Mouse (Mus musculus): ENCODE measurements around the gene Rhox3g.
"Not testable (repeated sequence)": the region's sequence is repeated elsewhere in the genome, so short reads cannot be mapped to it uniquely, and the experiment has no call there.

Gene Rhox3g

DNA sequence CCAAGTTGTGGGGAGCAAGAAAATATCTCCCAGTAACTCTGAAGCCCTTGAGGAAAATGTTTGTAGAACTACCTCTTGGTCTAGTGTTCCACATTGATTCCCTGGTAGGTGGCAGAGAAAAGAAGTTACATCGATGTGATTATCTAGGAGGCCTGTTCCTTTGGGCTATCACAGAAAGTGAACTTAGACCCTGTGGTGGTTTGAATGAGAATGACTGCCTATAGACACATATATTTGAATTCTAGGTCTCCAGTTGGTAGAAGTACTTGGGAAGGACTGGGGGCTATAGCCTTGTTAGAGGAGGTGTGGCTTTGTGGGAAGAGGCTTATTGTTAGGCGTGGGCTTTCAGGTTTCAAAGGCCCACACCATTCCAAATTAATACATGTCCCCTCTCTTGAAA is at the start of gene Rhox3g:
TSS of gene Rhox3g (minus strand) at position 101 of the 400 bp plus-strand sequence.
- in situ Hi-C loops (cut with MseI, MboI), result not testable (repeated sequence)

DNA sequence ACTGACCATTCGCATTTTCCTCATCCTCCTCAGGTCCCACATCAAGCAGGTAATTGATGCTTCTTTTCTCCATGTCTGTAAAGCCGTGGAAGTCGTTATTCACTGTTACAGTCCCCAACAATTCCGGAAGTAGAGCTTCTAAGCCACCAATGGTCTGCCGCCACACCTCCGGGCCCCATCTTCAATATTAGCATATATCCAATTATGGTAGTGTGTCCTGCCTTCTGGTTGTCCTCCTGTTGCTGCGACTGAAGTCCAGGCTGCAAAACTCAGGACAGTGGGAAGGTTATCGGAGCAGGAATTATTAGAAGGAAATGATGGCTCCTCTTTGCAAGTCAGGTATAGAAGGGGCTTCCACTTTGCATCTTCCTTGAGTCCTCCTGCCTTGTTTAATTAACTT is 44.8 kb upstream of the Rhox3g start, which contains the start of gene Rhox2h:
TSS of gene Rhox2h (minus strand) at position 101 of the 400 bp plus-strand sequence.
- in situ Hi-C loops (cut with MseI, MboI), result not testable (repeated sequence)

DNA sequence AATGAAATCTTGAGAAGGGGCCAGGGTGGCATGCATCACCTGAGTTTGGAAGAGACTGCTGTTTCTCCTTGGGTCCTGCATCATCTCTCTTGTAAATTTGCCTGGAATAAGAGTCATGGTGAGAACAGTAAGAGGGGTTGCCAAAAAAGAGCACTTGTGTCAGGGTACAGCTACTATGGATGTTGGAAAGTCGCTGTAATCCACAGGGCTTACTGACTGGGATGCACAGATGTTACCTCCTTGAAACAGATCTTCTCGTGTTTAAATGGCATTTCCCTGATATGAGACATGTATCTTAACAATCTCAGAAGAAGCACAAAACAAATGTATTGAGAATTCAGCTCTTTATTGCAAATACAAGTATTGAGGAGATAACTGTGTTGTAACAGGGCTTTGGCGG is 40.3 kb upstream of the Rhox3g start, which contains the start of gene Rhox3h:
TSS of gene Rhox3h (minus strand) at position 101 of the 400 bp plus-strand sequence.
- in situ Hi-C loops (cut with MseI, MboI), result not testable (repeated sequence)

DNA sequence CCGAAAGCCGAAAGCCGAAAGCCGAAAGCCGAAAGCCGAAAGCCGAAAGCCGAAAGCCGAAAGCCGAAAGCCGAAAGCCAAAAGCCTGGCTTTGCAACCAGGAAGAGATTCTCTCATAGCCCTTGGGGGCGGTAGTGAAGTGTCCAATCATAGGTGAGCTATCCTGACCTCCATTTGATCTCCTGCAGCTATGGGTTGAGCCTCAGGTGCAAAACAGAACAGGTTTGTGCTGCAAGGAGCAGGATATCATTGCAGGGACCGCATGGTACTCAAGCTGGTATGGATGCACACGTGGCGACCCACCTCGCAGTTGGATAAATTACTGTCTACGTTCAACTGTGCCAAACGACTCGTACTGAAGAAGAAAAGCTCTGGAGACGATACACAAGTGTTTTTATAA is 22.8 kb upstream of the Rhox3g start, which contains the start of gene Rhox4g:
TSS of gene Rhox4g (minus strand) at position 101 of the 400 bp plus-strand sequence.
- in situ Hi-C loops (cut with MseI, MboI), result not testable (repeated sequence)

DNA sequence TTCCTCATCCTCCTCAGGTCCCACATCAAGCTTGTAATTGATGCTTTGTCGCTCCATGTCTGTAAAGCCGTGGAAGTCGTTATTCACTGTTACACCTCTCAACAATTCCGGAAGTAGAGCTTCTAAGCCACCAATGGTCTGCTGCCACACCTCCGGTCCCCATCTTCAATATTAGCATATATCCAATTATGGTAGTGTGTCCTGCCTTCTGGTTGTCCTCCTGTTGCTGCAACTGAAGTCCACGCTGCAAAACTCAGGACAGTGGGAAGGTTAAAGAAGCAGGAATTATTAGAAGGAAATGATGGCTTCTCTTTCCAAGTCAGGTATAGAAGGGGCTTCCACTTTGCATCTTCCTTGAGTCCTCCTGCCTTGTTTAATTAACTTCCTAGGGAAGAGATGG is 15.0 kb upstream of the Rhox3g start, which contains the start of gene Rhox2g:
TSS of gene Rhox2g (minus strand) at position 101 of the 400 bp plus-strand sequence.
- in situ Hi-C loops (cut with MseI, MboI), result loop anchor here in 1 of 2 experiments (5.0 kb wide), 1 partner anchor 151 kb away; the partner anchor contains the start of gene Rhox2d

DNA sequence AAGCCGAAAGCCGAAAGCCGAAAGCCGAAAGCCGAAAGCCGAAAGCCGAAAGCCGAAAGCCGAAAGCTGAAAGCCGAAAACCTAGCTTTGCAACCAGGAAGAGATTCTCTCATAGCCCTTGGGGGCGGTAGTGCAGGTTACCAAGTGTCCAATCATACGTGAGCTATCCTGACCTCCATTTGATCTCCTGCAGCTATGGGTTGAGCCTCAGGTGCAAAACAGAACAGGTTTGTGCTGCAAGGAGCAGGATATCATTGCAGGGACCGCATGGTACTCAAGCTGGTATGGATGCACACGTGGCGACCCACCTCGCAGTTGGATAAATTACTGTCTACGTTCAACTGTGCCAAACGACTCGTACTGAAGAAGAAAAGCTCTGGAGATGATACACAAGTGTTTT is 20.8 kb downstream of the Rhox3g start, which contains the start of gene Rhox4f:
TSS of gene Rhox4f (minus strand) at position 101 of the 400 bp plus-strand sequence.
- in situ Hi-C loops (cut with MseI, MboI), result not testable (repeated sequence)

DNA sequence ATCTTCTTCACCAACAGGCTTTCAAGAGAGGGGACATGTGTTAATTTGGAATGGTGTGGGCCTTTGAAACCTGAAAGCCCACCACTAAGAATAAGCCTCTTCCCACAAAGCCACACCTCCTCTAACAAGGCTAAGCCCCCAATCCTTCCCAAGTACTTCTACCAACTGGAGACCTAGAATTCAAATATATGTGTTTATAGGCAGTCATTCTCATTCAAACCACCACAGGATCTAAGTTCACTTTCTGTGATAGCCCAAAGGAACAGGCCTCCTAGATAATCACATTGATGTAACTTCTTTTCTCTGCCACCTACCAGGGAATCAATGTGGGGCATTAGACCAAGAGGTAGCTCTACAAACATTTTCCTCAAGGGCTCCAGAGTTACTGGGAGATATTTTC is 47.7 kb downstream of the Rhox3g start, which contains the start of gene Rhox3f:
TSS of gene Rhox3f (plus strand) at position 301 of the 400 bp plus-strand sequence.
- in situ Hi-C loops (cut with MseI, MboI), result not testable (repeated sequence)
